Mouse (Mus musculus) embryonic fibroblast, embryonic 13.5 days (primary cell): ENCODE measurements at regions not wholly inside any gene's neighbourhood (a gene's known extent, or its start where the extent isn't known, plus 50 kb on each side); places are given as distances from the start of the nearest gene placed in this dataset.

Experiments used
- CTCF ChIP-seq: IDR thresholded peaks from 2 replicates; pipeline ENCODE4 v1.5.1; 2011; ENCODE audit warnings: mild to moderate bottlenecking, control low read depth, low read length, moderate library complexity, borderline replicate concordance; ENCODE audit not compliant: insufficient read depth
- POLR2A ChIP-seq: IDR thresholded peaks from 2 replicates; pipeline ENCODE4 v1.6.1; 2011; ENCODE audit warnings: low read depth, mild to moderate bottlenecking, control low read depth, low read length, moderate library complexity

DNA sequence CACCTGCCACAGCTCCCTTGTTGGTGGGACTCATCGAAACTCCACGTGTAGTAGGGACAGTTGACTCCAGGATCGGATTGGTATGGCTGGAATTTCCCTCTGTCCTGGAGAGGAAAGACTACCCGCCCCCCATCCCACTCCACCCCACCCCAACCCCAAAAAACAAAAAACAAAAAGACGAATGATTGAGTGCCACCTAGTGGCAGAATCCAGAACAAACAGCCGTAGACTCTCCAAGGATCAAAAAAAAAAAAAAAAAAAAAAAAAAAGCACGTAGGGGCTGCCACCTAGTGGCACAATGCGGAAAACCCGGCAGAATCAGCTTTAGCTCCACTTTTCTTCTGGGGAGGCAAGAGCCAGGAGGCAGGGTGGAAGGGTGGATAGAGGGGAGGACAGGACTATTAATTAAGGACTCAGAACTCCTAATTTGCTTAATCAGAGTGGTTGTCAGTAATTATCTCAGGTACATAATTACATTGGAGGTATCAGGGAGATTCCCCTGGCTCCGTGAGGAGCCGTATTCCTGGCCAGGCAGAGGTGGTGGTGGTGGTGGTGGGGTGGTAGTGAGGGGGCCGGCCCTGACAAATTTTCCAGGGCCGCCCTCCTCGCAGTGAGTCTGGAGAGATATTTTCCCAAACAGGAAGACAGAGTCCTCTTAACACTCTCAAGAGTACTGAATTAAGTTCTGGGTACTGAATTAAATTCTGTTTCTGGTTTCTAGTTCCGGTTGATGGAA, 104.3 kb downstream of the Nucb2 start:
- TF ChIP-seq CTCF: no peak
- no peak for TF ChIP-seq POLR2A
